Mouse (Mus musculus) urinary bladder, postnatal 10 days (tissue): Measurements from ENCODE around the gene Nell2.

Source experiments
- DNase-seq: peaks from one replicate; pipeline ENCODE4 v3.0.0; 2022; ENCODE audit warnings: low spot score

Nell2 gene

DNA sequence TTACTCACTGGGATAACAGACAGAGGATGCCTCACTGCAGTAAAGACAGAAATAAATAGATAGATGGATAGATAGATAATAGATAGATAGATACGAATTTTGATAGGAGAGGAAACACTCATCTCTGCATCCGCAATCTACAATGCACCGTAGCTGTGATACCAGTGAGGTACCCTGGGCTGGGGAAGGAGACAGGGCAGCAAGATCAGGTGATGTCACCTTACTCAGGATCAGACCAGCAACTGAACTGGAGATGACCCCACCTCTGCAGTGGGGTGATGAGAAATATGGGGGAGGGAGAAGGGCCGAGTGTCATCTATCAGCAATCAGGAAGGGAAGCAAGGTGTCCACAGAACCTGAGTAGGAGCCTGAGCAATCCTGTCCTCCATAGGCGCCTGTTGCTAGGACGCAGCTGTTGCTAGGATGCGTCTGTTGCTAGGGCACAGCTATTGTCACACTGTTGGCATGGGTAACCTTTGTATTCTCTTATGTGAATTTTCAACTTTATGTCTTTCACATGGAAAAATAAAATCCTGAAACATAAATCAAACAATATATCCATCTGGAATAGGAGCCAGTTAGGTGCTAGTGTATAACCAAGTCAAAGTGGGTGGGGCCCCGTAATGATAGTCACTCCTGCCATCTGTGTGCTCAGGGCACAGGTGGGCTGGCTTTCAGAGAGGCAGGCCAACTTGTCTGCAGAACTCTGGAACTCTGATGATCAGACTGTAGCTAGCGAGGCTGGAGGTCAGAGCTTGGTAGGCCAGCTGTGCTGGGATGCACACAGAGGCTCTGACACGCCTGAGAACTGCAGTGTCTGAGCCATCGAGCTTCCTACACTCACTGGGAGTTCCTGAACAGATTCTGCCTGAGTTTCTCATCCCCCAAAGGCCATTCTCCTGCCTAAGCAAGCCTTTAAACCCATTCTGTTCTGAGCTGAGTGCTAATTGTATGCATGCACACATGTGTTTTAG, 193.7 kb downstream of the Nell2 start:
- no peak for DNase-seq

DNA sequence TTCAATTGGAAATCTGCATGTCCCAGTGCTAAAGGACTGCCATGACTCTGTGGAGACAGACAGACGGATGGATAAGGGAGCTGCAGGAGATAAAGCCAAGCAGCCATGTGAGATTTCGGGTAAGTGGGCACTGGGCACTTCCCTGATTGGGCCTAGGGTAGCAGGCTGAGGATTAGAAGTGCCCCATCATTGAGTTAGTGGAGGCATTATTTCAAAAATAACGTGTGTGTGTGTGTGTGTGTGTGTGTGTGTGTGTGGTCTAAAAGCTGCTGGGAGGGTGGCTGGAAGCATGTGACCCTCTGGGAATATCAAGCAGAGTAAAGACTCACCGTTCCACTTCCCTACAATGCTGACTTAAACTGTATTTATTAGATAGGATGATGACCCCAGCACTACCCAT, 195.1 kb downstream of the Nell2 start:
- DNase-seq = no peak

DNA sequence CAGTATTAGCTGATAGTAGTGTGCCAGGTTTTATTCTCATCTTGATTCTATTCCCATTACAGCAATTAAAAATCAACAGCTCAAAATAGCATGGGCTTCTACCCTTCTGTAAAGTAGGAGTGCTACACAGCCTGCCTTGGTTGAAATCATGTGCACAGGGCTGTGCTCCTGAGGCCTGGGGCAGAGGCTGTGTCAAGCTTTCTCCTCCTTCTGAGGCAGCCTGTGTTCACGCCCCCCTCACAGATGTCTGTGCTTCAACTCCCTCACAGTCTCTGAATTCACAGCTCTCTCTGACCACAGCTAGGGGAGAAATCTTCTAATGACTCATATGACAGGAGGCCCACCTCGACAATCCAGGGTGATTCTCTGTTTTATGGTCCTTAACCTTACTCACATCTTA, 197.4 kb downstream of the Nell2 start:
- DNase-seq = no peak

DNA sequence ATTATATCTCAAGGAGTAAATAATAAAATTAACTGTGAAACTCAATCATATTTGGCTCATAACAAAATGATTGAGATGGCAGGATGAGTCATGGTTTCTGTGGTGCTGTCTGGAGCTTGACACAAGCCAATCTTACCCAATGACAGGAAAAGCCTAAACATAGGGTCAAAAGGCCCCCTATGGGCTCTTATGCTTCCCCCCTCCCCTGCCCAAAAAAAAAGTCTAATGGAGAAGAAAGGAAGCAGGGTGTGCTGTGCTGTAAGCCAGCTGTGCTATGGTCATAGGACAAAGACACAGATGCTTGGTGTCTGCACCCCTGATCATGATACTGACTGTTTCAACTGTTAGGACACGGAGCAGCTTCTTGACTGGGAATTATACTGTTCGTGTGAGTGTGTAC, 205.6 kb downstream of the Nell2 start:
- no peak for DNase-seq

DNA sequence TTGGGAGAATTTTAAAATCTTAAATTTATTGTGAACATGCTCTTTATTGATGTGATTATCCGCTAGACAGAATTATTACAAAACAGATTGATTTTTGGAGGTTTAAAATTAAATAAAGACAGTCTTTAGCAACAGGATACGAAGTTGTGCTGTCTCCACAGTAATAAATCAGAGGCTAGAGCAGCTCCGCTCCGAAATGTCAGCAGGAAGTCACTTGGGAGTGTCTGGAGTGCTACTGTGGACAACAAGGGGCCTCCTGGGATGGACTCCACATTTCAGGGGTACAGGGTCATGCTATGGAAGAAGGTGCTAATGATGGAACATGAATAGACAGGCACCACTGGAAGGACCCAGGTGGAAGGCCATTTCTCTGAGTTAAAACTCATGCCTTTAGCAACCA, 211.7 kb downstream of the Nell2 start:
- no peak for DNase-seq

DNA sequence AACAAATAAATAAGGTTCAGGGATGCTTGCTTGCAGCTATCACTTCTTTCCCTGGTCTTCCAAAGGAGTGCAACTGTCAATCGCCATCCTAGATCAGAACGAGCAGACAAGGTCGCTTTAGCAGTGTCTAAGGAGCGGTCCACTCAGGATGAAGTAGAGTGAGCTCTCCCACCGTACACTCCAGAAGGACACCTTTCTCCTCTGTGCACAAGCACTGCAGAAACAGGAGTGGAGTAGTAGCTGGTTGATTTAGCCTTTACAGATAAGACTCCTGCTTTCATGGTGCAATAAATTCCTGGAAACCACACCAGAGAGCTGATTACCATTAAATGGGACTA, 213.6 kb downstream of the Nell2 start:
- DNase-seq = no peak

DNA sequence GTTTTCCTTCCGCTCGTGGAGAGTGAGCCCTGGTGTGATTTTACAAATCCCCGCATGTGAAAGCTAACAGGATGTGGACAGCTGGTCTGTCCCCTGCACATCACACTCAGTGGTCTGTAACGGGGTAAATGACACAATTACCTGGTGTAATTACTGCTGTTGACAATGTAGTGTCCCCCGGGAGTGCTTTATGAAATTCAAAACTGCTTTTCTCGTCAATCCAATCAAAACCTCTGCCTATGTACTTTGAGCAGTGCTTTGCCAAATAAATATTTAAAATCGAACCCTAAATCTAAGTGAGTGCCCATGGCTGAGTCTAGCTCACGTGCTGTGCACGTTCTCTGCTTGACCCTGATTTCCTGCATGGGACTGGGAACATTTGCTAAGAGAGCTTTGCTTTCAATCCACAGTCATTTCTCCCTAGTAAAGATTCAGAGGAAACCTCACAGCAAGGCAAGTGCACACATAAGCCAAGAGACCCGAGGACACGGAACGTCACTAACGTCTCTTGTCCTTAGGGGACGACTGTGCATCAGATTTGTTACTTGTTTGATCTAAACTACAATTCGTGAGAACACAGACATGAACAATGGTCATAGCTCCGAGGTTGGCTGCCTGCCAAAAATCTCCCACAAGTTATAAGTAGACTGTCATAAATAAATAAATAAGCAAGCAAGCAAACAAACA, 214.1 kb downstream of the Nell2 start:
- DNase-seq = no peak

DNA sequence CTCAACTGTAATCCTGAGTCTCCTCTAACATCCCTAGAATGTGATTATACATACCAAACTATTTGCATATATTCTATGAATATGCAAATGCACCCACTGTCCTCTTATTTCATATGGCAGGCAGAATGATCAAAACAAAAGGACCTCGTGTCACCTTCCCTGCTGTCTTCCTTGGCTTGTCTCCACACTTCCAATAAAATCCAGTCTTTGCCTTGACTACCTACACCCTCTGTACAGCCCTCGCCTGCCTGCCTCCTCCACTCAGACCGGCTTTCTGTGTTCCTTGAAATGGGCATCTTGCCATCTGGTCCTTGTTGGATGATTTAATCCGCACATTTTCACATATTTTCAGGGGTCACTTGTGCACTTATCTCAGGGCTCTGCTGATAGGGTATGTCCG, 215.1 kb downstream of the Nell2 start:
- no peak for DNase-seq

DNA sequence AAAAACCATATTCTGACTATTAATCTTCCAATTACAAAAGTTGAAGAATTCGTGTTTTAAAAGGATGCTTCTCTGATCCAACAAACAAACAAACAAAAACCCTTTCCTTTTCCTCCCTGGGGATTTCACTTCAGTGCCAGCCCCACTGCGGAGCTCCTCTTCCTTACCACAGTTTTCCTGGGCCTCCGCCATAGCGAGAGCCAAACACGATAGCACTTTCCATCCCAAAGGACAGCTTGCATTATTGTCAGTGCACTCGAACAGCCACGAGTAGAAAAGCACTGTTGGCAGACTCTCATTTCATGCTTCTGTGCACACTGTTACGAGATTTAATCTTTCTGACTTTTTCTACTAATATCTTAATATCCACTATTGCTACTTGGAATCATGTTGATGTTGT, 224.3 kb downstream of the Nell2 start:
- DNase-seq = no peak

DNA sequence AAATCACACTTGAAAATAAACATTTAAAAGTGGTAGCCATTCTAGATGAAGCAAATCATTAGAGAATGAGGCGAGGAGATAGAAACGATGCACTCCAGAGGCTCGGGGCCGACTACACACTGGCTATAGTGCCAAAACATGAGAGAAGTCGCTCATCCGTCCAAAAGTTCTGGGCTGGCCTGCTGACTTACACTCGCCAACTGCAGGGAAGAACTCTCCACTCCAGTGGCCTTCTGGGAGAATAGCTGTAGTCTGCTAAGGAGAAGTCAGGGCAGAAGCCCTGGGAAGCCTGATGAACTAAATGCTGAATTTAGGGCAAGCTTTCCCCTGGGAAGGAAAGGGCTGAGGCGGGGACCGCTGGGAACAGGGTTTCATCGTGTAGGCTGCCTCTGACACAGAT, 231.8 kb downstream of the Nell2 start:
- no peak for DNase-seq

DNA sequence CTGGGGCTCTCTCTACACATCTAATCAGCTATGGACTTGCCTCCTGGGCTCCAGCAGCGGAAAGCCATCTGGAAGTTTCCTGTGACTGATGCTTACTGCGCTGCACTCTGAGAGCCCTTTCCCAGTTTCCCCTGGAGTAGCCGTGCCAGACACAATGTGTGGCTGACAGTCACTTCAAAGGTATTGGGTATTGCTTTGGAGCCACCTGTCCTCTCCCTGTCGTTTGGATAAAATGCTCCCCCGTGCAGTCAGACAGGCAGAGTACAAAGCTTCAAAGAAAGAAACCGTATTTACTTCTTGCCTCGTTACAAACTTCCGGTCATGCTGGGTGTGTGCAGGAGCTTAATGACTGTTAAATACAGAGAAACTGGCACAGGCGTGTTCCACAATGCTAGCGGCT, 239.3 kb downstream of the Nell2 start:
- DNase-seq = no peak

DNA sequence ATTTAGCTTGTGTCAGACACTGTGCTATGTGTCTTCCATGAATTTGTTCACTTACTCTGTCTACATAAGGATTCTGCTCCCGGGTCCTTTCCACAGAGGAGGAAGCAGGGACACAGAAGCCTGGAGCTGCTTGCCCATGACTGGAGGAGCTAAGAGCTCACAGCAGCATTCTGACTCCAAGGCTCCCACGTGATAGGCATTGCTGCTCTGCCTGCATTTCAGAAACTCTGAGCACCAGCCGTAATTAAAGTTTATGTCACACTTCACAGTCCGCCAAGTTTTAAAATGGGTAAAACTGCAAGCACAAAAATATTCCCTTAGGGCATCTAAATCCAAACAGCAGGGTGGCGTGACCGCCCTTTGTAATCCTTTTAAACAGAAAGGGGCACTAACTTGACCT, 243.2 kb downstream of the Nell2 start:
- no peak for DNase-seq

DNA sequence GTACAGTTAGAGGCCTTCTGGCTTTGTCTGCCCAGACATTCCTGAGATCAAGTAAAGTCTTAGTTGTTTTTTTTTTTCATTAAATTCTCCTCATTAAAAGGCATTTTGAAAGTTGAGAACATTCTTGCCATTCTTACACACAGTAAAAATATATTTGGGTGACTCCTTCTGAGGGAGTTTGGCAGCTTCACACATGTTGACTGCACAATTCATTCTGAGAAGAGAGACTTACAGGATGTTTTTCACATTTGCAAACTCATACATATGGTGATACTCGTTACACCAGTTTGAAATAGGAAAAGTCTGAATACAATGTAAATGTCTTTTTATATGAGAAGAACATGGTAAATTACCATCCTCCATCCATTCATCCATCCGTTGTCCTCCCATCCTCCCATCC, 247.4 kb downstream of the Nell2 start:
- no peak for DNase-seq

DNA sequence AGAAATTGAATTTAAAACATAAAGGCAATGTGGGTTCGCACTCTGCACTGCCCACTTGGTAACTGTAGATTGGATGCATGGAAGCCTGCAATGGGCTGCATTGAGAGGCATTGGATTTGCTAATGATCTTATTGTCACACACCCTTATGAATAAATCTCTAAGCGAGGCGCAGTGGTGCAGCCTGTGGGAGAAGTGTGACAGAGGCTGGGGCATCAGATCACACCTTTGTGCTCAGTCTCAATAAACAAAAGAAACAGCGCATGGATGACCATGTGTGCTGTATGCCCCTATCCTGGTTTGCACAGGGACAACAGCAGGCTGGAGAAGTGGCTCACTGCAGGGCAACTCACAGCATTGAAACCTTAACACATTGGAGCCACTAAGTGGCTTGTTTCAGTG, 250.4 kb downstream of the Nell2 start:
- DNase-seq = no peak

DNA sequence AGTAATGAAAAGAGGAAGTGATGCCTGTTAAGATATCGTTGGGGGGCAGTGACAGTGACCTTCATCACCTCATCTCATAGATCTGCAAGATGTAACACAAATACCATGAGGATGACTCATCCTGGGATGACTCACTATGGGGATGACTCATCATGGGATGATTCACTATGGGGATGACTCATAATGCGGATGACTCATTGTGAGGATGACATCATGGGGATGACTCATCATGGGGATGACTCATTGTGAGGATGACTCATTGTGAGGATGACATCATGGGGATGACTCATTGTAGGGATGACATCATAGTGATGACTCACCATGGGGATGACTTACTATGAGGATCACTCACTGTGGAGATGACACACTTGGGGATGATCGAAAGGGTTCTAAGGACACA, 251.8 kb downstream of the Nell2 start:
- DNase-seq = no peak

DNA sequence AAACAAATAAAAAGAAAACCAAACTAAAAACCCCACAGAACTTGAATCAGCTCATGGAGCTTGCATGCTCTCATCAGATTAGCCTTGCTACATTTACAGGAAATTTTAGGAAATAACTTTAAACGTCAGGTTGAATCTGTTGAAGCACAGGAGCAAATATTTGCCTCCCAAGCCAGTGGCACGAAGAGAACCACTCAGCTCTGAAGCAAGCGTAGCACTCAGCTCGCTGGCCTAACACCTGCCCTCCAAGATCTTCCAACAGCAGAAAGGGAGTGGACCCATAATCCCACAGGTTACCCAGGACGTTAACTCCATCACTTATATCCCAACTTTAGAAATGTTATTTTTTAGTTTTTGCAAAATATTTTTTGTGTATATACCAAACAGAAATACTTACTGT, 252.8 kb downstream of the Nell2 start:
- no peak for DNase-seq

DNA sequence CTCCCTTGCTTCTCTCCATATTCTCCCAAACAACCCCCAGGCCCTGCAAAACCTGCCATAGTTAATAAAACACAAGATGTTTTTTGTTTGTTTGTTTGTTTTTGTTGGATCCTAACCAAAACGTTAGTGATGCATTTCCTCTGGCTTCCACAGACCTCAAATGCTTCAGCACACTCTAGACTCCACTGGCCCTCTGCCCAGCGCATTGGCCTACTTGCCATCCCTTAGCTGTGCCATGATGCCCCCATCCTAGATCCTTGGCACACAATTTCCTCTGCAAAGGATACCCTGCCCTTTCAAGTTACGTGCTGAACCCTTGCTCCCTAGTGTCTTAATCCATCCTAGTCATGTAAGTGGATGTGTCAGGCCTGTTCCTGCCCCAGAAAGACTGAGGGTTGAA, 255.1 kb downstream of the Nell2 start:
- no peak for DNase-seq

DNA sequence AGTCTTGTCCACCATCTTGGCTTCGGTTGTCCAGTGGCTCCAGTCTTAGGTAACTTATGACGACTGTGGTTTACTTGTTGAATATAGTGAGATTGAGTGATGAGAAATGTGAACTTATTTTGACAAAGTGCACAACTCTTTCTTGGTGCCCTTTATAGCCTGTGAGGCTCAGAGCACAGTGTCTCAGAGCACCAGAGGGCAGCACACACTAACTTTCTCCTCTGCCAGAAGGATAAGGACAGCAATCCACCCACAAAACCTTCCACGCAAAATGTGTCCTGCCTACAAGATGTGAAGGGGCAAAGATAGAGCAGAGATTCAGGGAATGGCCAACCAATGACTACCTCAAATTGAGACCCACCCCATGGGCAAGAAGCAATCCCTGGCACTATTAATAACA, 256.2 kb downstream of the Nell2 start:
- no peak for DNase-seq

DNA sequence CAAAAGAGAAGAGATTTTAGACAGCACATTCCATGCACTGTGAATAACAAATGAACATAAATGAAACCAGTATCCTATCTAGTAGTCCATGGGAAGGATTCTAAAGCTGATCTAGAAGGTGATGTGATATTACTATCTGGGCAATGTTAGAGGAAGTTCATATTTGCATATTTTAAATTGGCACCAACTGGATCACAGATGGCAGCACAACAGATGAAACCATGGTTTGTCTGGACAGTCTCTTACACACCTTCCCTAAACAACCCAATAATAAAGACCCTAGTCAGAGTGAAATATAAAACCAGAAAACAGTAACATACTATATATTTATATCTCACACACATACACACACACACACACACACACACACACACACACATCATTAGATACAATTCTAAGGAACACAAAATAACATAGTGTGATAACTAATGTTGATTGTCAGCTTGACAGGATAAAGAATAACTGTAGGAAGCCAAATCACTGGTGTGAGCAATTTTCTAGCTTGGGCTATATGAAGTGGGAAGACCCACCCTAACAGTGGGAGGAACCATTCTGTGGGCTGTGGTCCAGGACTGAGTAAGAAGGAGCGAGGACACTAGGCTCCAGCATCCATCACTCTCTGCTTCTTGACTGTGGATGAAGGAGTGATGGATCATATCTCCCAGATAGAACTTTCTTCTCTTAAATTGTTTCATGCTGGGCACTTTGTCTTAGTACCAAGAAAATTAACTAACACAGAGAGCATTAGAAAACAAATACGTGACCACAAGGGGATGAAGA, 268.5 kb downstream of the Nell2 start:
- DNase-seq = no peak

DNA sequence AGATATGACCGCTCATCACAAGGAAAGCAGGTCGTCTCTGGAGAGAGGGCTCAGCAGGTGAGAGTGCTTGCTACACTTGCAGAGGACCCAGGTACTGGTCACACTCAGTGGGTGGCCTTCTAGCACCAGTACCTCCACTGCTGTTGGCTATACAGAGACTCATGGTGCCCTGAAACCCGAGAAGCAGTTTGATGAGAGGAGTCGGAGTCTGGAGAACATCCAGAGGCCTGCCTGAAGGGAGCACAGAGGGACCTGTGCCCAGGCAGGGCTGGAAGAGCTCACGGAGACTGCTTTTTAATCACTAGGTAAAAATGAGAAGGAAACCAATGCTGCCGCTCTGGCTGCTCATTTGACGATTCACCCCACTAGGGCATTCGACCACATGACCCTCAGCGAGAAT, 271.2 kb downstream of the Nell2 start:
- no peak for DNase-seq

DNA sequence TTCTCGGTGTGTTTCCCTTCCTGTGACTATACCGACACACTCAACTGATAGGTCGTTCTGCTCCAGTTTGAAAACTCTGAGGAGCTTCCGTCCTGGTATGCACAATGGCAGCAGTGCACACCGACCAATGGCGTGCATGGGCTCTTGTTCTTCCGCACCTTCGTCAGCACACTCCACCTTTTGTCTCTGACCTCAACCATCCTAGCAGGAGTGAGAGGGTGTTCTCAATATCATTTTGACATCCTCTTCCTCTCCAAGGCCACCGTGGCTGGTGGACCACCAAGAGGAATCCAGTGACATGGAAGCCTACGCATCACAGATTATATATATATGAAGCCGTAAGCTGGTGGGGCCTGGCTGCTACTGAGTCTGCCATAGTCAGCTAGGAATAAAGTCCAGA, 282.8 kb downstream of the Nell2 start:
- DNase-seq = no peak

DNA sequence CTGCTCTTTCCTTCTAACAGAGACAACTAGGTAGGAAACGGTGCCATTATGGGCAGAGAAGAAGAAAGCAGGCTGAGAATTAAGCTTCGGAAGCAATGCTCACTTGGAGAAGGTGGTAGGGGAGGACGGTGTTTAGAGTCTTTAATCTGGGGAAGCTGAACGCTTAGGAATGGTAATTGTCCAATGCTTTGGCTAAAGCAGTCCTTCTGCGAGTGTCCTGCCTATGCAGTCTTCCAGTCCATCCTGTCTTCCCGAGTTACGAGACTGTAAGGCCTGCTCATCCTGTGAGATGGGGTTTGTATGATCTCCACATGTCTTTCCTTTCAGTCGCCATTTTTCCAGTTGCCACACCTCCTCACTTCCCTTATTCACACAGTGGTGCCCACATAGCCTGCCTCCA, 284.5 kb downstream of the Nell2 start:
- no peak for DNase-seq

DNA sequence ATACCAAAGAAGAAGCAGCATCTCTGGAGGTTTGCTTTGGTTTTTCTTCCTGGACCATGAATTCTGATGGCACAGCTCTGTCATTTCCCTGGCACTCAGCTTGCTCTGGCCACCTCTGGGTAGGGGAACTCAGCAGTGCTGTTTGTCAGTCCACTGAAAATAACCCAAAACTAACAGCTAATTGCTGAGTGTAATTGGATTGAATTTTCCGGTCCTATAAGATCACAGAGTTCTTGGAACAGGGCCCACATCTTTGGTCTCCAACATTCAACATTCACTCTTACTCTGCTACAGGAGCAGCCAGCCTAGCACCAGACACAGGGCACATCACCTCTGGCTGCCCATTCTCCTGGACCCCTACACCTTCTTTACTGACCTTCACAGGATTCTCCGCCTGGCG, 287.2 kb downstream of the Nell2 start:
- DNase-seq = no peak
